Mouse (Mus musculus) stomach, postnatal 0 days (tissue): ENCODE measurements around the gene Pgbd5. TPM values are rescaled to one million over a fixed set of nuclear protein-coding genes. Genes with fewer than 3 reads are reported as not detected.

Source experiments
- ATAC-seq: fragments of 200-750 bp; cut with Nextera tagmentation; 2 replicates; pipeline ENCODE4 v1.8.0; 2017; ENCODE audit not compliant: low FRiP score, low TSS enrichment
- DNase-seq: peaks from one replicate; pipeline ENCODE4 v3.0.0-alpha.2; 2016; ENCODE audit warnings: low spot score
- H3K27ac ChIP-seq: fragments of 300-500 bp; sonication (generic); replicated peaks from 2 replicates; pipeline ENCODE4 v1.5.1; 2014; ENCODE audit warnings: mild to moderate bottlenecking, control low read depth
- H3K27me3 ChIP-seq: fragments of 300-500 bp; sonication (generic); 2 replicates; pipeline ENCODE4 v1.6.1; 2014; ENCODE audit warnings: low read length; ENCODE audit not compliant: control insufficient read depth, insufficient read depth
- H3K36me3 ChIP-seq: fragments of 300-500 bp; sonication (generic); 2 replicates; pipeline ENCODE4 v1.6.1; 2014; ENCODE audit warnings: low read length, mixed read lengths; ENCODE audit not compliant: control insufficient read depth, insufficient read depth
- H3K4me1 ChIP-seq: fragments of 300-500 bp; sonication (generic); replicated peaks from 2 replicates; pipeline ENCODE4 v1.6.1; 2014; ENCODE audit warnings: antibody characterized with exemption; ENCODE audit not compliant: control insufficient read depth, insufficient read depth
- H3K4me2 ChIP-seq: fragments of 300-500 bp; sonication (generic); replicated peaks from 2 replicates; pipeline ENCODE4 v1.6.1; 2014; ENCODE audit warnings: low read depth, mild to moderate bottlenecking, control low read depth, moderate library complexity
- H3K4me3 ChIP-seq: fragments of 300-500 bp; sonication (generic); 2 replicates; pipeline ENCODE4 v1.5.1; 2014; ENCODE audit warnings: low read depth, low read length, control low read depth
- H3K9ac ChIP-seq: fragments of 300-500 bp; sonication (generic); 2 replicates; pipeline ENCODE4 v1.6.1; 2014; ENCODE audit warnings: mild to moderate bottlenecking, low read length, control low read depth, mixed read lengths
- H3K9me3 ChIP-seq: fragments of 300-500 bp; sonication (generic); 2 replicates; pipeline ENCODE4 v1.6.1; 2016; ENCODE audit warnings: low read length; ENCODE audit not compliant: control insufficient read depth
- CTCF ChIP-seq: IDR thresholded peaks from 2 replicates; pipeline ENCODE4 v1.5.1; 2016; ENCODE audit warnings: antibody characterized with exemption, low read depth, mild to moderate bottlenecking, moderate library complexity
- EP300 ChIP-seq: optimal IDR thresholded peaks from 2 replicates; pipeline ENCODE3; 2016; ENCODE audit warnings: antibody characterized with exemption
- WGBS: fragments of 180-500 bp; shearing (Covaris S2); extraction: QIAGEN DNeasy Blood & Tissue Kit; methylation state at CpG from one replicate; pipeline ENCODE4 v1.1.7; 2014; 5-methylcytosine and 5-hydroxymethylcytosine counted together
- polyA plus RNA-seq: library from polyadenylated mRNA; unstranded; fragments of >200 nt; fragmentation: Nextera tagmentation; extraction: Ambion mirVana; gene quantifications from 2 replicates; pipeline ENCODE4 v1.2.1, GENCODE M21; 2015

The Pgbd5 gene
- polyA plus RNA-seq, 1 experiment from 2014 or later = 2.0 TPM

GRCm38 (mm10) chr8:124421413-124421812, 18.0 kb downstream of the Pgbd5 start:
- TF ChIP-seq CTCF (no peak), EP300 (no peak)
- no peak for ATAC-seq
- H3K36me3 ChIP-seq = no peaks in the 10 kb centered on the region
- no peaks in the 10 kb centered on the region for H3K4me1 ChIP-seq
- WGBS = 28% methylated on average over 8 of the region's 8 CpGs
- no peaks in the 10 kb centered on the region for H3K27me3 ChIP-seq
- H3K4me2 ChIP-seq = no peak overlapping the region
- no peak for DNase-seq
- no peak overlapping the region for H3K27ac ChIP-seq
- no peak overlapping the region for H3K4me3 ChIP-seq
- no peak overlapping the region for H3K9ac ChIP-seq
- H3K9me3 ChIP-seq = no peaks in the 10 kb centered on the region

GRCm38 (mm10) chr8:124418927-124419326, 20.5 kb downstream of the Pgbd5 start:
- WGBS = 88% methylated on average over 5 of the region's 5 CpGs
- no peak overlapping the region for H3K27ac ChIP-seq
- no peaks in the 10 kb centered on the region for H3K27me3 ChIP-seq
- no peak overlapping the region for H3K4me3 ChIP-seq
- TF ChIP-seq EP300 = no peak
- no peak for TF ChIP-seq CTCF
- no peak for ATAC-seq
- DNase-seq = no peak
- H3K9ac ChIP-seq = no peak overlapping the region
- H3K9me3 ChIP-seq = no peaks in the 10 kb centered on the region
- H3K4me1 ChIP-seq = no peaks in the 10 kb centered on the region
- H3K36me3 ChIP-seq = no peaks in the 10 kb centered on the region
- no peak overlapping the region for H3K4me2 ChIP-seq

GRCm38 (mm10) chr8:124418185-124418584, 21.3 kb downstream of the Pgbd5 start:
- ATAC-seq = no peak
- 76% methylated on average over 6 of the region's 6 CpGs for WGBS
- Histone ChIP-seq H3K9me3 (no peaks in the 10 kb centered on the region), H3K4me1 (no peaks in the 10 kb centered on the region), H3K27ac (no peak overlapping the region), H3K4me3 (no peak overlapping the region), H3K36me3 (no peaks in the 10 kb centered on the region), H3K27me3 (no peaks in the 10 kb centered on the region), H3K4me2 (no peak overlapping the region), H3K9ac (no peak overlapping the region)
- no peak for DNase-seq
- TF ChIP-seq EP300 (no peak), CTCF (no peak)

DNA sequence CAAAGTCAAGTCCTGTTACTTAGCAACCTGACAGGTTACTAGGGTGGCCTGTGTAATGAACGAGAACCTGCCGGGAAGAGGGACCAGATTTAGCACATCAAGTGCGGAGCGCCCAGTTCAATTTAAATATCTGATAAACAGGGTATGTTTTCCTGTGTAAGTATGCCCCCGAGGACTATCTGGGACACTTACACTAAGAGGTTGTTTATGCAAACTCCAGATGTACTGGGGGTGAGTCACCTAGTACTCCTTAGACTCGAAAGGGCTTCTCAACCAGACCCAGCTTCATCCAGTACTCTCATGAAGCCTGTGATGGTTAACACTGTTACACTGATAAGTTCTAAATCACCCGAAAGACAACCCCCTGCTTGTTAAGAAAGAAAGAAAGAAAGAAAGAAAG, 22.8 kb downstream of the Pgbd5 start:
- Histone ChIP-seq H3K36me3 (no peaks in the 10 kb centered on the region), H3K4me2 (no peak overlapping the region), H3K27ac (no peak overlapping the region), H3K4me3 (no peak overlapping the region), H3K9ac (no peak overlapping the region), H3K9me3 (no peaks in the 10 kb centered on the region), H3K4me1 (no peaks in the 10 kb centered on the region), H3K27me3 (no peaks in the 10 kb centered on the region)
- ATAC-seq (no peak), DNase-seq (no peak)
- no peak for TF ChIP-seq CTCF
- no peak for TF ChIP-seq EP300
- WGBS = 38% methylated on average over 7 of the region's 7 CpGs

DNA sequence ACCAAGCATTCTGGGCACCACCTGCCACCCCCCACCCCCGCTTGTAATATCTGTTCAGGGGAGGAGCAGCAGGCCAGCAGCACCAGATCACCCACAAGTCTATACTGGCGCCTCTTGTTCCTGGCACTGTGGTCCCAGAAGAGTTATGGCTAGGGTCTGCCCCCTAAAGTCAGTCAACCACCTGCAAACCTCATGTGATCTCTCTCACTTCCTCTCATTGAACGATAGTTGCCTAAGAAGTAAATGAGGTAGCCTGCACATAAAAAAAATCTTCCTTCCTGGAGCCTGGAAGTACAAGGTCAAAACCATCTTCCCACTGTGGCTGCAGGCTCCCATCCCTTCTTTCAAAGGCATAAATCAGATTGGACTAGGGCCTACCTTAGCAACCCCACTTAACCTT, 23.7 kb downstream of the Pgbd5 start:
- no peaks in the 10 kb centered on the region for H3K4me1 ChIP-seq
- no peaks in the 10 kb centered on the region for H3K36me3 ChIP-seq
- no peak overlapping the region for H3K4me3 ChIP-seq
- TF ChIP-seq CTCF (no peak), EP300 (no peak)
- ATAC-seq = no peak
- H3K9me3 ChIP-seq = no peaks in the 10 kb centered on the region
- no peak overlapping the region for H3K4me2 ChIP-seq
- WGBS = 77% methylated on average over 3 of the region's 3 CpGs
- no peaks in the 10 kb centered on the region for H3K27me3 ChIP-seq
- no peak overlapping the region for H3K27ac ChIP-seq
- no peak for DNase-seq
- no peak overlapping the region for H3K9ac ChIP-seq

DNA sequence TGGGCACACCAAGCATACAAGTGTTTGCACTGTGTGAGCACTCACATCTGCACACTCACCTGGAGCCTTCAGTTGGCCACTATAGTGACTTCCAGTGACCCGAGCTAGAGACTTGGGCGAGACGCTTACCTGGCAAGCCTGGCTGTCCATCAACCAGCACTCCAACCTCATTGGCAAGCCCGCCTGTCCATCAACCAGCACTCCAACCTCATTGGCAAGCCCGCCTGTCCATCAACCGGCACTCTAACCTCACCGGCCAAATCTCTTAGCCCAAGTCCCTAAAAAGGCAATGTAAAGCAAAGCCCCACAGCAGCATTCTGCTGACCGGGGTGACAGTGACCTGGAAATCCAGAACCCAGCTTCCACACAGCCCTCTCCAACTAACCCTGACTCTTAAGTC, 24.5 kb downstream of the Pgbd5 start:
- Histone ChIP-seq H3K27ac (no peak overlapping the region), H3K4me3 (no peak overlapping the region), H3K9ac (no peak overlapping the region), H3K9me3 (no peaks in the 10 kb centered on the region), H3K4me1 (no peaks in the 10 kb centered on the region), H3K27me3 (no peaks in the 10 kb centered on the region), H3K36me3 (no peaks in the 10 kb centered on the region), H3K4me2 (no peak overlapping the region)
- WGBS = 90% methylated on average over 8 of the region's 8 CpGs
- ATAC-seq (0 out of 2 replicates have a peak, but pooled peaks have one; percentile 27), DNase-seq (no peak)
- TF ChIP-seq EP300 (no peak), CTCF (no peak)
